Mouse (Mus musculus) kidney, adult 2 months (tissue): ENCODE data around the gene Ttll9.

Experiments used
- CTCF ChIP-seq: fragments of 200-500 bp; conservative IDR thresholded peaks from 2 replicates; pipeline ENCODE4 v1.5.1; 2011; ENCODE audit warnings: low read depth, mild to moderate bottlenecking, control low read depth, low read length, moderate library complexity, mixed read lengths; ENCODE audit not compliant: insufficient read depth, insufficient read length
- POLR2A ChIP-seq: fragments of 200-500 bp; IDR thresholded peaks from one replicate; pipeline ENCODE4 v1.6.1; 2011; ENCODE audit warnings: low read depth, low read length, control low read depth

DNA sequence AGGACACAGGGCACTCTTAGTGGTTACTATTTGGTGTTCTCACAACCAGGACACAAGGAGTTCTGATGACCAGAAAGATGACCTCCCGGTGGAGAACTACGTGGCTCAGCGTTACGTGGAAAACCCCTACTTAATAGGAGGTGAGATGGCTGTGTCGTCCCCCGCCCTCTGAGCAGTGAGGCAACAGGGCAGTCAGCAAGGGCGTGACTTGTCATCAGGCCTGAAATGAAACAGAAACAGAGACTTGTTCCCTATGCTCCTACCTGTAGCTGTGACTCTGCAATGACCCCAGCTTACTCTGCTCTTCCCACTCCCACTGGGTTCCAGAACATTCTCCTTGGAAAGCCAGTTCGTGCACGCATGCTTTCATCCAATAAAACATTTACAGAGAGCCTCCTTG lies 29.2 kb downstream of the Ttll9 start:
- TF ChIP-seq CTCF: no peak
- no peak for TF ChIP-seq POLR2A
